Mouse (Mus musculus) MEL (cell line): ENCODE data around the gene Cldn13. TPM values are rescaled to one million over a fixed set of nuclear protein-coding genes. Genes with fewer than 3 reads are reported as not detected.
A peak's percentile ranks its signal among the peaks of the same experiment; 100 is the strongest.

Source experiments
- DNase-seq: peaks from one replicate; pipeline ENCODE4 v3.0.0; 2011; ENCODE audit warnings: low read depth, low spot score
- H3K27ac ChIP-seq: 2 replicates; pipeline ENCODE4 v1.5.1; 2012; ENCODE audit warnings: low read depth, mild to moderate bottlenecking, control low read depth, low read length, moderate library complexity; ENCODE audit not compliant: control insufficient read depth
- H3K27me3 ChIP-seq, 2 experiments: fragments of 150-350 bp in 1 of 2; sonication (generic) in 1 of 2; 2 replicates each; pipeline ENCODE4 v1.6.1; 2012; ENCODE audit warnings: low read length in 2 of 2, mild to moderate bottlenecking in 2 of 2, improper control_type of control experiment in 1 of 2, moderate library complexity in 1 of 2; ENCODE audit not compliant: insufficient read depth in 2 of 2, control insufficient read depth in 1 of 2
- H3K36me3 ChIP-seq, 2 experiments: 2 replicates each; pipeline ENCODE4 v1.6.1; 2012 to 2014; ENCODE audit warnings: low read length in 2 of 2, improper control_type of control experiment in 1 of 2, inconsistent platforms in 1 of 2, mild to moderate bottlenecking in 1 of 2; ENCODE audit not compliant: insufficient read depth in 2 of 2, control insufficient read depth in 1 of 2
- H3K4me1 ChIP-seq, 2 experiments: fragments of 150-350 bp in 1 of 2; sonication (generic) in 1 of 2; 2 replicates each; pipeline ENCODE4 v1.6.1; 2012; ENCODE audit warnings: low read length in 2 of 2, improper control_type of control experiment in 1 of 2, mild to moderate bottlenecking in 1 of 2; ENCODE audit not compliant: insufficient read depth in 2 of 2, control insufficient read depth in 1 of 2
- H3K4me3 ChIP-seq, 2 experiments: fragments of 150-350 bp in 1 of 2; sonication (generic) in 1 of 2; 2 replicates each; pipeline ENCODE4 v1.5.1; 2012; ENCODE audit warnings: low read depth in 2 of 2, low read length in 2 of 2, mild to moderate bottlenecking in 2 of 2, moderate library complexity in 2 of 2, control low read depth in 1 of 2, improper control_type of control experiment in 1 of 2; ENCODE audit not compliant: control insufficient read depth in 1 of 2, insufficient read depth in 1 of 2
- H3K79me2 ChIP-seq: 2 replicates; pipeline ENCODE4 v1.6.1; 2012; ENCODE audit warnings: mild to moderate bottlenecking, low read length, moderate library complexity; ENCODE audit not compliant: control insufficient read depth, poor library complexity, insufficient read depth
- H3K9ac ChIP-seq: 2 replicates; pipeline ENCODE4 v1.6.1; 2012; ENCODE audit warnings: low read depth, mild to moderate bottlenecking, control low read depth, low read length, moderate library complexity; ENCODE audit not compliant: control insufficient read depth, poor library complexity, severe bottlenecking
- H3K9me3 ChIP-seq: fragments of 150-350 bp; sonication (generic); replicated peaks from 2 replicates; pipeline ENCODE4 v1.6.1; 2012; ENCODE audit warnings: mild to moderate bottlenecking, low read length, improper control_type of control experiment, moderate library complexity; ENCODE audit not compliant: insufficient read depth
- CHD1 ChIP-seq: IDR thresholded peaks from 2 replicates; pipeline ENCODE4 v1.6.1; 2012; ENCODE audit warnings: low read depth, mild to moderate bottlenecking, inconsistent platforms, low read length, improper control_type of control experiment
- CTCF ChIP-seq, 3 experiments: IDR thresholded peaks in 2 of 3; conservative IDR thresholded peaks in 1 of 3; 2 replicates each; pipeline ENCODE4 v1.5.1; 2011 to 2012; ENCODE audit warnings: low read length in 3 of 3, low read depth in 2 of 3, mild to moderate bottlenecking in 2 of 3, improper control_type of control experiment in 1 of 3, inconsistent platforms in 1 of 3, mixed read lengths in 1 of 3, moderate library complexity in 1 of 3; ENCODE audit not compliant: control insufficient read depth in 1 of 3, insufficient read depth in 1 of 3, poor library complexity in 1 of 3, severe bottlenecking in 1 of 3
- EP300 ChIP-seq, 2 experiments: IDR thresholded peaks; 2 replicates each; pipeline ENCODE4 v1.6.1; 2011; ENCODE audit warnings: improper control_type of control experiment in 2 of 2, low read length in 2 of 2, low read depth in 1 of 2, mild to moderate bottlenecking in 1 of 2
- GABPA ChIP-seq: IDR thresholded peaks from 2 replicates; pipeline ENCODE4 v1.6.1; 2012; ENCODE audit warnings: low read depth, mild to moderate bottlenecking, inconsistent platforms, low read length, improper control_type of control experiment, moderate library complexity
- GATA1 ChIP-seq: IDR thresholded peaks from 2 replicates; pipeline ENCODE4 v1.6.1; 2011; ENCODE audit warnings: low read depth, low read length, improper control_type of control experiment
- JUND ChIP-seq: IDR thresholded peaks from 2 replicates; pipeline ENCODE4 v1.6.1; 2011; ENCODE audit warnings: low read depth, mild to moderate bottlenecking, improper control_type of control experiment, low read length
- MAZ ChIP-seq: IDR thresholded peaks from 2 replicates; pipeline ENCODE4 v1.6.1; 2012; ENCODE audit warnings: low read depth, mild to moderate bottlenecking, inconsistent platforms, low read length, improper control_type of control experiment
- MXI1 ChIP-seq: IDR thresholded peaks from 2 replicates; pipeline ENCODE4 v1.6.1; 2011; ENCODE audit warnings: mild to moderate bottlenecking, low read depth, low read length, improper control_type of control experiment
- NELFE ChIP-seq: IDR thresholded peaks from 2 replicates; pipeline ENCODE4 v1.6.1; 2011; ENCODE audit warnings: low read depth, low read length, improper control_type of control experiment
- POLR2A ChIP-seq, 2 experiments: IDR thresholded peaks; 2 replicates each; pipeline ENCODE4 v1.6.1; 2011 to 2012; ENCODE audit warnings: low read length in 2 of 2, mild to moderate bottlenecking in 2 of 2, control low read depth in 1 of 2, improper control_type of control experiment in 1 of 2, low read depth in 1 of 2, moderate library complexity in 1 of 2; ENCODE audit not compliant: control insufficient read depth in 1 of 2, insufficient read depth in 1 of 2, poor library complexity in 1 of 2
- POLR2AphosphoS2 ChIP-seq: IDR thresholded peaks from 2 replicates; pipeline ENCODE4 v1.6.1; 2011; ENCODE audit warnings: low read length, improper control_type of control experiment
- POLR2AphosphoS5 ChIP-seq: IDR thresholded peaks from 2 replicates; pipeline ENCODE4 v1.6.1; 2012; ENCODE audit warnings: low read depth, borderline replicate concordance, mild to moderate bottlenecking, inconsistent platforms, low read length, moderate library complexity, mixed read lengths
- RAD21 ChIP-seq: IDR thresholded peaks from 2 replicates; pipeline ENCODE4 v1.6.1; 2011; ENCODE audit warnings: mild to moderate bottlenecking, low read depth, low read length, improper control_type of control experiment
- RCOR1 ChIP-seq: IDR thresholded peaks from 2 replicates; pipeline ENCODE4 v1.6.1; 2012; ENCODE audit warnings: low read depth, mild to moderate bottlenecking, inconsistent platforms, low read length, improper control_type of control experiment
- UBTF ChIP-seq: IDR thresholded peaks from 2 replicates; pipeline ENCODE4 v1.6.1; 2012; ENCODE audit warnings: low read depth, mild to moderate bottlenecking, inconsistent platforms, low read length, improper control_type of control experiment, moderate library complexity, borderline replicate concordance; ENCODE audit not compliant: insufficient read depth
- USF1 ChIP-seq: IDR thresholded peaks from 2 replicates; pipeline ENCODE4 v1.6.1; 2014; ENCODE audit warnings: low read depth, mild to moderate bottlenecking, inconsistent platforms, low read length, improper control_type of control experiment, moderate library complexity
- ZKSCAN1 ChIP-seq: IDR thresholded peaks from 2 replicates; pipeline ENCODE4 v1.6.1; 2012; ENCODE audit warnings: low read depth, mild to moderate bottlenecking, inconsistent platforms, low read length, improper control_type of control experiment, moderate library complexity
- ZNF384 ChIP-seq: IDR thresholded peaks from 2 replicates; pipeline ENCODE4 v1.6.1; 2012; ENCODE audit warnings: low read depth, mild to moderate bottlenecking, inconsistent platforms, low read length, improper control_type of control experiment
- polyA plus RNA-seq, 2 experiments: library from polyadenylated mRNA; stranded (reverse) in 1 of 2; unstranded in 1 of 2; fragments of >175 nt in 1 of 2; fragments of >200 nt in 1 of 2; gene quantifications; 2 replicates each; pipeline versions ENCODE4 v1.2.1 to v1.2.4; 2012; ENCODE audit warnings: low replicate concordance in 2 of 2, low read depth in 1 of 2; ENCODE audit not compliant: insufficient read length in 2 of 2, insufficient read depth in 1 of 2, missing spikeins in 1 of 2
- total RNA-seq: library from RNA; depleted of rRNA; stranded (reverse); fragments of 300-350 nt; gene quantifications from 2 replicates; pipeline ENCODE4 v1.2.3, GENCODE M21; 2012

Cldn13 gene
- total and polyA plus RNA-seq, 3 experiments: 5.7 to 13.1 TPM; not detected in 1

- H3K27me3 ChIP-seq: peaks cover 2 to 7% of the 10 kb centered on the region in 2 experiments; a peak in 3 of 4 replicates
- H3K36me3 ChIP-seq: no peaks in the 10 kb centered on the region
- no peak for DNase-seq
- H3K9ac ChIP-seq: no peak overlapping the region
- no peak for TF ChIP-seq NELFE
- no peak for TF ChIP-seq CHD1
- TF ChIP-seq POLR2AphosphoS2: no peak
- no peak for TF ChIP-seq JUND
- TF ChIP-seq RAD21: no peak
- TF ChIP-seq RCOR1: no peak
- no peak for TF ChIP-seq EP300 (IDR thresholded peaks at IDR 0.05; ENCODE audit: low read depth in 1 of 2, low read length in 2 of 2)
- no peak for TF ChIP-seq GABPA
- H3K9me3 ChIP-seq: no peaks in the 10 kb centered on the region
- H3K27ac ChIP-seq: no peak overlapping the region
- no peaks in the 10 kb centered on the region for H3K4me1 ChIP-seq
- no peaks in the 10 kb centered on the region for H3K79me2 ChIP-seq
- H3K4me3 ChIP-seq: no peak overlapping the region
Observed at GRCm38 (mm10) chr5:134895291-134895690, 20.0 kb downstream of the Cldn13 start.

GRCm38 (mm10) chr5:134892717-134893116 is 22.6 kb downstream of the Cldn13 start:
- Histone ChIP-seq H3K27ac (no peak overlapping the region), H3K36me3 (no peaks in the 10 kb centered on the region), H3K79me2 (no peaks in the 10 kb centered on the region), H3K9ac (no peak overlapping the region), H3K9me3 (no peaks in the 10 kb centered on the region), H3K4me1 (no peaks in the 10 kb centered on the region), H3K27me3 (peaks cover 3% of the 10 kb centered on the region in 2 experiments), H3K4me3 (no peak overlapping the region)
- no peak for DNase-seq
- TF ChIP-seq CTCF (IDR thresholded peaks at IDR 0.05 in 2 of 3, conservative IDR thresholded peaks at IDR 0.05 in 1 of 3; ENCODE audit: control insufficient read depth in 1 of 3, insufficient read depth in 1 of 3, low read depth in 2 of 3, low read length in 3 of 3, poor library complexity in 1 of 3, severe bottlenecking in 1 of 3): peak in 1 of 3 experiments; percentile 30; a peak in 3 of 6 replicates
- no peak for TF ChIP-seq CHD1
- no peak for TF ChIP-seq RAD21

GRCm38 (mm10) chr5:134891552-134891951 is 23.8 kb downstream of the Cldn13 start:
- Histone ChIP-seq H3K36me3 (no peaks in the 10 kb centered on the region), H3K9me3 (no peaks in the 10 kb centered on the region), H3K4me1 (no peaks in the 10 kb centered on the region), H3K27me3 (peaks cover 5% of the 10 kb centered on the region in 2 experiments), H3K4me3 (no peak overlapping the region), H3K9ac (no peak overlapping the region), H3K27ac (no peak overlapping the region), H3K79me2 (no peaks in the 10 kb centered on the region)
- no peak for DNase-seq
- TF ChIP-seq ZKSCAN1: no peak
- TF ChIP-seq RCOR1: no peak
- TF ChIP-seq JUND: no peak
- TF ChIP-seq GATA1: no peak
- TF ChIP-seq USF1: no peak
- TF ChIP-seq RAD21: no peak
- no peak for TF ChIP-seq POLR2A (IDR thresholded peaks at IDR 0.05; ENCODE audit: control insufficient read depth in 1 of 2, insufficient read depth in 1 of 2, low read depth in 1 of 2, low read length in 2 of 2, poor library complexity in 1 of 2)
- no peak for TF ChIP-seq MXI1
- TF ChIP-seq POLR2AphosphoS5: no peak
- no peak for TF ChIP-seq ZNF384
- TF ChIP-seq UBTF: no peak
- no peak for TF ChIP-seq MAZ
